Mouse (Mus musculus) cerebellum, adult (tissue): ENCODE results near the gene Anapc10.
"Not testable (repeated sequence)": the region's sequence is repeated elsewhere in the genome, so short reads cannot be mapped to it uniquely, and the experiment has no call there.

ENCODE experiments used
- ATAC-seq: cut with Nextera tagmentation; 2 replicates; pipeline ENCODE4 v1.9.2; 2017; ENCODE audit warnings: mild to moderate bottlenecking, moderate library complexity, mixed read lengths; ENCODE audit not compliant: insufficient number of reproducible peaks, low FRiP score, low TSS enrichment

Gene Anapc10

DNA sequence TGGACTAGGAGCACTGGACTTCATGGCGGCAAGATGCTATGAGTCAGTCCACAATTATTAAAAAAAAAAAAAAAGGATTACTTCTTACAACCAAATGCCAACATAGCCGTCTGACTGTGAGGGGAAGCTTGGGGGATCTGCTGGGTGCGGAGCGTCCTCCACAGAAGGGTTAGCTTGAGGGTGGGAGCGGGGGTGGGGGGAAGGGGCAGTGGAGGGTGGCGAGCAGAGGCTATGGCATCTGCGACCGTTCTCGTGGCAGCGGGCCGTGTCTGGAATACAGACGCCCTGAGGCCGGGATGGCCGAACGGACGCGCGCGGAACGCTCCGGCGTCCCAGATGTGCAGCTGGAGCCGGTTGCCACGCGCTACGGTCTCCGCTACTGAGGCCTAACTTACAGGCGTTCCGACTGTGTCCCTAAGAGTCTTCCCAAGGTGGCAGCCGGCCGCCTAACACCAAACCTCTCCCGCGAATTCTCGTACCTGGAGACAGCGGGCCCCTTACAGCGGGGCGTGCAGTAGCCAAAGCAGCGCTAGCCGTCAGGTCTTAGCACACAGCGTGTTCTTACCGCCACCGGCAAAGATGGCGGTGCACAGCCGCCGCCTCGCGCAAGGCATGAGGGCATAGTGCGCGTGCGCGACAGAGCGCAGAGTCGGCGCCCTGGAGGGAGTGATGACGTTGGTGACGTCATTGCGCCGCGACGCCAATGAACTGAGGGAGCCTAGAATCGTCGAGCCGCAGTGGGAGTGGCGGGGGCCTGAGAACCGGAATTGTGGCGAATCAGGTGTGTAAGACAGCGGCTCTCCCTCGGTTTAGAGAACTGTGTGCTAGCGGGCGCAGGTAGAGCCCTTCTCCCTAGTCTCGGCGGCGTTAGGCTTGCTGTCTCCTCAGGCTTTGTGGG is at the start of gene Anapc10, which contains the start of gene Abce1:
Anapc10 (plus strand) TSS at position 757 of the 898 bp plus-strand sequence.
Abce1 (minus strand) TSS at position 677 of the 898 bp plus-strand sequence.
- ATAC-seq: peak; percentile 98

DNA sequence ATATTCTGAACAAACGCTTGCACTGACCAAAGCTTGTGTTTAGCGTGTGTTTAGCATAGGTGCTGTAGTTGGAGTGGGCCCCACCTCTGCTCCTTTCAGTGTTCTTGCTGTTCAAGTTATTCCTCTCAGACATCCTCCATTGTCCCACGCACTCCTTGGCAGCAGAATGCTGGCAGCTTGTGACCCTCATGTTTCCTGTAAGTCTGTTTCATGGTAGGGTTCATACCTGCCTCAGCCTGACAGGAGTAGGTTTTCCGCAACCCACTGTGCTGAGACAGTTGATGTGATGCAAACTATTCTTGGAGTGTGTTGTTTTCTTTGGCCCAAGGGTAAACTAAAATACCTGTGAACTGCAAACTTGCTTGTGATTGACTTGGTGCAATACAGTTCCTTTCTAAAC is 35.2 kb upstream of the Anapc10 start:
- no peak for ATAC-seq

- no peak for ATAC-seq
Measured at GRCm38 (mm10) chr8:79679005-79679404, 32.6 kb upstream of the Anapc10 start.

DNA sequence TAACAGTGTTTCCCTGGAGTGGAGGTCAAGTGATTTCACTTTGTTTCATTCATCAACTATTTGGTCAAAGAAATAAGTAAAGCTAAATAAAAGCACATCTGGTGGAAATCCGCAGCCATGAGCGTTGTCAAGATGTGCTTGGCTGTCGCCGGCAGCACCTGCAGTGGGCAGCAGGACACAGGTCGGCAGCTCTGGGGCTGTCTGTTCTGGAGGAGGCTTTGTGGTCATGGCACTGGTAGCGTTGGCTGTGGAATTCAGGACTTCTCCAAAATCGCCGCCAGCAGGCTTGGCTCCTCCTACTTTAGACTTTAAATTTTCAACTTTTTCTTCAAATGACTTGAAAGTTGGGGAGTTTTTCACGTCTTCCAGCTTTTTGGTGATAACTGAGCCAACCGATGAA is 31.5 kb upstream of the Anapc10 start:
- ATAC-seq: not testable (repeated sequence)

- ATAC-seq: peak; percentile 76
Measured at GRCm38 (mm10) chr8:79680555-79680954, 31.1 kb upstream of the Anapc10 start.

- 0 out of 2 replicates have a peak, but pooled peaks have one; percentile 27 for ATAC-seq
Measured at GRCm38 (mm10) chr8:79680965-79681364, 30.7 kb upstream of the Anapc10 start.

DNA sequence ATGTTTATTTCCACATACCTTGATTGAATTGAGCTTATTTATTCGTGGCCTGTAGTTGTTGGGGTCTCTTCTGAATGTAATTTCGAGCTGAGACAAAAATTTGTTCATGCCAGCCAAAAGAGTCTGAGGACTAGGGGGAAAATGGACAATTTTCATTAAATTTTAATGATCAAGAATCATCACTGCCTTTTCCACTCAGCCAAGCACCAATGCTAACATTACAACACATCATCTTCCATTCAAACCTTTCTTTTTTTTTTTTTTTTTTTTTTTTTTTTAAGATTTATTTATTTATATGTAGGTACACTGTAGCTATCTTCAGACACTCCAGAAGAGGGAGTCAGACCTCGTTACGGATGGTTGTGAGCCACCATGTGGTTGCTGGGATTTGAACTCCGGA is 25.7 kb upstream of the Anapc10 start:
- ATAC-seq: not testable (repeated sequence)

DNA sequence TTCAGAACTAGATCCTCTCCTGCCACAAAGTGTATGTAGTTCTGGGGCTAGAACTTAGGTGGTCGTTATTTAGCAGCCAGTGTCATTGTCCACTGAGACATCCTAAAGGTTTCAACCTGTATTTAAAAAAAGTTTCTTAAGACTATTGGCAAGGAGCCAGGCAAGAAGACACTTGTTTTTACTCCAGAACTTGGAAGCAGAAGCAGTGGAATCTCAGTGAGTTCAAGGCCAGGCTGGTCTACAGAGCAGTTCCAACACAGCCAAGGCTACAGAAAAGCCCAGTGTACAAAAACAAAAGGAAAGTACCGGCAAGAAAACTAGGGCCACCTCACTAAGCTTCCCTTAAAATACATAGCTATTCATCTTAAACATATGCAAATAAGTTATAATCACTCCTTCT is 19.1 kb upstream of the Anapc10 start:
- ATAC-seq: no peak

GRCm38 (mm10) chr8:79706687-79707086 is 4.9 kb upstream of the Anapc10 start:
- ATAC-seq: no peak

DNA sequence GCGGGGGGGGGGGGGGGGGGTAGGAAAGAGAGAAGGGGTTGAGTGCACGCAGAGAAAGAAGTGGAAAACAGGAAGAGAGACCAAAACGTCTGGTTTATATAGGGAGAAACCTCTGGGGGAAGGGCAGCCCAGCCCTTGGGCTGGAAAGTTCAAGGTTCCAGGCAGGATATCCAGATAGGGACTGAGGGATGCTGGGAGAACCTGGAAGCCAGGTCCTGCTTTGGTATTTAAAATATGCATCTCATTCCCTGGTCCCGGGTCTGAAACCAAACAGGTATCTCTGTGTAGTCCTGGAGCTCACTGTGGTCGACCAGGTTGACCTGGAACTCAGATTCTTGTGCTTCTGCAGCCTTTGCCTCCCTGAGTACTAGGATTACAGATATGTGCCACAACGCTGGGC is 1.1 kb downstream of the Anapc10 start:
- ATAC-seq: no peak

DNA sequence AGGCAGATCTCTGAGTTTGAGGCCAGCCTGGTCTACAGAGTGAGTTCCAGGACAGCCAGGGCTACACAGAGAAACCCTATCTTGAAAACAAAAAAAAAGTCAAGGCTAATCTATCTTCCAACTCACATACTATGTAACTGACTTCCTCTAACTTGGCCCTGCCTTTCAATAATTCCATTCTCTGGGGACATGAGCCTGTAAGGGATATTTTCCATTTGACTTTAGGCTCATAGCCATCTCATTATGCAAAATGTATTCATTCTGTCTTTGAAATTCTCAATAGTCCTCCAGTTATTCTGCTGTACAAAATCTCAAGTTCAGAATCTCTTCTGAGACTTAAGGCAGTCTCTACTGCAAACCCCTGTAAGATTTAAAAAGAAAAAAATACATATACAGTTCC is 9.9 kb downstream of the Anapc10 start:
- no peak for ATAC-seq

GRCm38 (mm10) chr8:79723308-79723707 is 11.7 kb downstream of the Anapc10 start:
- ATAC-seq: no peak

- no peak for ATAC-seq
Measured at GRCm38 (mm10) chr8:79724589-79724988, 13.0 kb downstream of the Anapc10 start.

DNA sequence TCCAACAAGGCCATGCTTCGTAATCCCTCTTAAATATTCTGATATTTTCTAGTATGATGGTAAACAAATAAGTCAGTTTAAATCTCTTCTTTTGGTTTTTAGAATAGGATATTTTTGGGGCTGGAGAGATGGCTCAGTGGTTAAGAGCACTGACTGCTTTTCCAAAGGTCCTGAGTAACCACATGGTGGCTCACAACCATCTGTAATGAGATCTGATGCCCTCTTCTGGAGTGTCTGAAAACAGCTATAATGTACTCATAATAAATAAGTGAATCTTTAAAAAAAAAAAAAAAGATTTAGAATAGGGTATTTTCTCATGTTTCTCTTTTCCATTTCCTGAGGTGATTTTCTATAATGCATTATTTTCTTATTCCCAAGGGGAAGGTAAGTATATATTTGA is 16.3 kb downstream of the Anapc10 start:
- ATAC-seq: no peak

DNA sequence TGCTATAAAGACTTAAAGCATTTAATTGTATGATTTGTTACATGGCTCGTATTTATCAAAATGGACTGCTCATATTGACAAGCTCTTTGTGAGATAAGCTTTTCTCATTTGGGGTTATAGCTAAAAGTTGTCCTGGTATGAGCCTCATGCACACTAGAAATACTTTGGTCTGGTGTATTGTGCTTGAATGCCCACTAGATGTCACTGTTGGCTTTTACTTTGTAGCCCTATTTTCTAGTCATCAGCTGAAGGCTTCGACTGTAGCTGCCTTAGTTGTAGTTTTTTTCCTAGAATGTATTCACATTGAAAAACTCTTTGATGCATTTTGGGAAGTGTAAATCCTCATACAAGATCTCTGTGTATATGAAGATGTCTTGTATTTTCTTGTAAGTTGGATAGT is 22.7 kb downstream of the Anapc10 start:
- ATAC-seq: peak; percentile 74

DNA sequence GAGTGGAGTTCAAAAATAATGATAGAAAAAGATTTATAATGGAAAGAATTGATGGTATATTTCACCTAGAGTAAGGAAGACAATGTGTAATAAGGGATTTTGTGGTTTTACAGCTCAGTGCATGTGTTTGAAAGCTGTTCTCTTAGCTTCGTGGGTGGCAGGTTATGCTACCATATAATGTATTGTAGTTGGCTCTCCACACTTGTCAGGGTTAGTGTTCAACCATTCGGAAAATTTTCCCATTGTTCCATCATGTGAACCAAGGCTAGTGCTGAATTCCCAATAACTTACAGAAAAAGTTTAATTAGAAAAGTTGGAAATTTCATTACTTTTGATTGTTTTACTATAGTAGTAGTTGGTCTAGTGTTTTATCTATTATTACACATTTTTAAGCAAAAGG is 36.6 kb downstream of the Anapc10 start:
- no peak for ATAC-seq

GRCm38 (mm10) chr8:79748591-79748990 is 37.0 kb downstream of the Anapc10 start:
- no peak for ATAC-seq

GRCm38 (mm10) chr8:79750305-79750704 is 38.7 kb downstream of the Anapc10 start:
- no peak for ATAC-seq

GRCm38 (mm10) chr8:79794873-79795272 is 83.3 kb downstream of the Anapc10 start:
- ATAC-seq: not testable (repeated sequence)

GRCm38 (mm10) chr8:79796690-79797089 is 85.1 kb downstream of the Anapc10 start:
- no peak for ATAC-seq

GRCm38 (mm10) chr8:79804499-79804898 is 92.9 kb downstream of the Anapc10 start:
- no peak for ATAC-seq

DNA sequence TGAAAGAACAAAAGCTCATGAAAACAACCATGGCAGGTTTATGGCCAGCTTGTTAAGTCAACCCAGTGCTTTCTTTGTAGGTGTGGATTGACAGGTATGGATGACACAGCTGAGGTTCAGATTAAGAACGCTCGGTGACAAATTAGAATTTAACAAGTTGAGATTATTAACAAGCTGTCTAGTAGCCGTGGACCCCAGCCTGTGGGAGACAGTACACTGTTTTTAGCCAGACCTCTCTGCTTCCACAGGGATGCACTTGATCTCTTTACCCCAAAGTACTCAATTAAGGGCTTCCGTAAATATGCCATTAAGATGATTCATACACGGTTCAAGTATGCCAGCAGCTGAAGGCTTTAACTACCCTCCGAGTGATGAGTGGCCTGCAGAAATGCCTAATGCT is 95.4 kb downstream of the Anapc10 start:
- no peak for ATAC-seq
